Mouse (Mus musculus) myocyte (in vitro differentiated cells): ENCODE results near the gene Slc25a35. TPM values are rescaled to one million over a fixed set of nuclear protein-coding genes. Genes with fewer than 3 reads are reported as not detected.
"Not testable (repeated sequence)": the region's sequence is repeated elsewhere in the genome, so short reads cannot be mapped to it uniquely, and the experiment has no call there.

ENCODE experiments used
- H3K27me3 ChIP-seq: one replicate; pipeline ENCODE4 v1.6.1; 2011; ENCODE audit not compliant: control insufficient read depth, insufficient read depth, insufficient read length
- H3K36me3 ChIP-seq: one replicate; pipeline ENCODE4 v1.6.1; 2011; ENCODE audit not compliant: control insufficient read depth, insufficient read depth
- H3K4me2 ChIP-seq: one replicate; pipeline ENCODE4 v1.6.1; 2011; ENCODE audit warnings: low read depth, control low read depth
- H3K4me3 ChIP-seq: one replicate; pipeline ENCODE4 v1.5.1; 2011; ENCODE audit warnings: mild to moderate bottlenecking, control low read depth, moderate library complexity
- H3K79me2 ChIP-seq: one replicate; pipeline ENCODE4 v1.6.1; 2011; ENCODE audit not compliant: control insufficient read depth, insufficient read depth
- H3ac ChIP-seq: one replicate; pipeline ENCODE4 v1.6.1; 2011; ENCODE audit not compliant: control insufficient read depth, insufficient read length
- CEBPB ChIP-seq: IDR thresholded peaks from 2 replicates; pipeline ENCODE4 v1.6.1; 2011; ENCODE audit warnings: mild to moderate bottlenecking, moderate library complexity; ENCODE audit not compliant: poor library complexity, insufficient read depth, severe bottlenecking
- E2F4 ChIP-seq: IDR thresholded peaks from one replicate; pipeline ENCODE4 v1.6.1; 2011; ENCODE audit warnings: mild to moderate bottlenecking, control low read depth, moderate library complexity; ENCODE audit not compliant: insufficient read depth
- MAX ChIP-seq: IDR thresholded peaks from one replicate; pipeline ENCODE4 v1.6.1; 2011; ENCODE audit warnings: low read depth, mild to moderate bottlenecking, control low read depth
- MYOD1 ChIP-seq, 3 experiments: IDR thresholded peaks; one replicate each; pipeline ENCODE4 v1.6.1; 2011; ENCODE audit warnings: control low read depth in 2 of 3, low read depth in 2 of 3, mild to moderate bottlenecking in 2 of 3, moderate library complexity in 1 of 3; ENCODE audit not compliant: insufficient read length in 2 of 3, control insufficient read depth in 1 of 3
- MYOG ChIP-seq, 3 experiments: IDR thresholded peaks; one replicate each; pipeline ENCODE4 v1.6.1; 2011; ENCODE audit warnings: control low read depth in 2 of 3, low read depth in 2 of 3, mild to moderate bottlenecking in 2 of 3; ENCODE audit not compliant: insufficient read length in 2 of 3, control insufficient read depth in 1 of 3, insufficient read depth in 1 of 3
- POLR2A ChIP-seq: IDR thresholded peaks from one replicate; pipeline ENCODE4 v1.6.1; 2011; ENCODE audit warnings: low read depth, mild to moderate bottlenecking, control low read depth, moderate library complexity; ENCODE audit not compliant: insufficient read length
- POLR2AphosphoS2 ChIP-seq: IDR thresholded peaks from one replicate; pipeline ENCODE4 v1.6.1; 2011; ENCODE audit warnings: low read depth, control low read depth; ENCODE audit not compliant: insufficient read length
- REST ChIP-seq: IDR thresholded peaks from one replicate; pipeline ENCODE4 v1.6.1; 2011; ENCODE audit warnings: mild to moderate bottlenecking, control low read depth, moderate library complexity; ENCODE audit not compliant: insufficient read depth, insufficient read length
- SRF ChIP-seq: IDR thresholded peaks from one replicate; pipeline ENCODE4 v1.6.1; 2011; ENCODE audit warnings: low read depth; ENCODE audit not compliant: control insufficient read depth, insufficient read length
- TCF12 ChIP-seq: IDR thresholded peaks from one replicate; pipeline ENCODE4 v1.6.1; 2011; ENCODE audit warnings: mild to moderate bottlenecking, control low read depth; ENCODE audit not compliant: poor library complexity, insufficient read depth, severe bottlenecking
- TCF3 ChIP-seq: IDR thresholded peaks from one replicate; pipeline ENCODE4 v1.6.1; 2011; ENCODE audit warnings: low read depth, control low read depth; ENCODE audit not compliant: insufficient read length
- USF1 ChIP-seq: IDR thresholded peaks from one replicate; pipeline ENCODE4 v1.6.1; 2011; ENCODE audit warnings: low read depth, mild to moderate bottlenecking, control low read depth, moderate library complexity
- polyA plus RNA-seq: library from polyadenylated mRNA; unstranded; fragments of >200 nt; fragmentation: generic; extraction: Trizol; gene quantifications from one replicate; pipeline ENCODE4 v1.2.1, GENCODE M21; 2012; ENCODE audit warnings: missing spikeins

Gene Slc25a35
- polyA plus RNA-seq, 1 experiment, result 2.3 TPM

DNA sequence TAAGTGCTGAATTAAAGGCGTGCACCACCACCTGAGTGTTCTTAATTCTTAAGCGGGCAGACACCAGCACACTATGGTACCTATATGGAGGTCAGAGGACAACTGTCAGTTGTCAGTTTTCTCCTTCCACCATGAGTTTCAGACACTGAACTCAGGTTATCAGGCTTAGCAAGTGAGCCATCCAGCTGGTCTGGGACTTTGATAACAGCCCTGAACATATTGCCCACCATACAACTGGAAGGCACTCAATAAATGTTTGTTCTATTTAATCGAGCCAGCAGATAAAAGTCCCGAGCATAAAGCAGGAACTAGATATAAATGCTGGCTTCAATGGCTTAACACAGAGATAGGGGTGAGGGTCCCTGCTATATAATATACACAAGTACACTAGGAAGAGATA, 29.1 kb downstream of the Slc25a35 start:
- H3K36me3 ChIP-seq, result peaks cover 43% of the 10 kb centered on the region
- H3K4me2 ChIP-seq, result no peak overlapping the region
- TF ChIP-seq MYOG (IDR thresholded peaks at IDR 0.05; ENCODE audit: control insufficient read depth in 1 of 3, insufficient read depth in 1 of 3, insufficient read length in 2 of 3, low read depth in 2 of 3) (no peak), MAX (no peak), MYOD1 (IDR thresholded peaks at IDR 0.05; ENCODE audit: control insufficient read depth in 1 of 3, insufficient read length in 2 of 3, low read depth in 2 of 3) (no peak), TCF3 (no peak), POLR2AphosphoS2 (no peak), CEBPB (no peak), POLR2A (no peak), REST (no peak), TCF12 (no peak), E2F4 (no peak)
- no peaks in the 10 kb centered on the region for H3K27me3 ChIP-seq
- no peak overlapping the region for H3ac ChIP-seq
- no peak overlapping the region for H3K4me3 ChIP-seq
- no peaks in the 10 kb centered on the region for H3K79me2 ChIP-seq

DNA sequence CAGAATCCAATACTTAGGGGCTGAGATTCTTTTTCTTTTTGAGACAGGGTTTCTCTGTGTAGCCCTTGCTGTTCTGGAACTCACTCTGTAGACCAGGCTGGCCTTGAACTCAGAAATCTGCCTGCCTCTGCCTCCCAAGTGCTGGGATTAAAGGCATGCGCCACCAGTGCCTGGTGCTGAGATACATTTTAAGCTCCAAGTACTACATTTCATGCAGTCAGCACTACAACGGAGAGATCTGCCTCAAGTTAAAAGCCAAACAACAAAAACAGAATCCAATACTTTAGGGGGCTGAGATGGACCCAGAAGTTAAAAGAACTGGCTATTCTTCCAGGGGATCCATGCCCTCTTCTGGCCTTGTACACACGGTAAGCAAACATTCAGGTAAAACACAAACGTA, 34.9 kb downstream of the Slc25a35 start:
- not testable (repeated sequence) for H3K4me3 ChIP-seq, H3K4me2 ChIP-seq, H3ac ChIP-seq, H3K27me3 ChIP-seq
- H3K36me3 ChIP-seq, result peaks cover 19% of the 10 kb centered on the region
- H3K79me2 ChIP-seq, result peaks cover 22% of the 10 kb centered on the region

DNA sequence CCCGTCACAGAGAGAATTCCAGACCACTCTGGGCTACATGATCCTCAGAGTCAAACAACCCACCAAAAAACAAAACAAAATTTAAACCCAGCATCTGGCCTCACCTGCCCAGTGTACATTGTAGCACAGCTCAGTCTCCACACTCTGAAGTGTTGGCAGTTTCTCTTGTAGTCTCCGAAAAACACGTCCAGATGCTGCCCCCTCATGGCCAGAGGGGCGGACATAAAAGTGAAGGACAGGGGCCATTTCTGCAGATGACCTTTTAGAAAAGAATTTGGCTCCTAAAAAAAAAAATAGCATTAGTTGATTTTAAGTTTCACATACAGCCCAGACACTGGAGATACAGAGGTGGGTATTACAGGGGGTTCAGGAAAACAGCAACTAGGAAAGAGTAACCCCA, 35.7 kb downstream of the Slc25a35 start:
- TF ChIP-seq MAX (no peak), TCF12 (no peak), USF1 (no peak), TCF3 (no peak), CEBPB (no peak), MYOG (IDR thresholded peaks at IDR 0.05; ENCODE audit: control insufficient read depth in 1 of 3, insufficient read depth in 1 of 3, insufficient read length in 2 of 3, low read depth in 2 of 3) (no peak), POLR2AphosphoS2 (no peak), POLR2A (no peak), MYOD1 (IDR thresholded peaks at IDR 0.05; ENCODE audit: control insufficient read depth in 1 of 3, insufficient read length in 2 of 3, low read depth in 2 of 3) (no peak), E2F4 (no peak), REST (no peak), SRF (no peak)
- Histone ChIP-seq H3ac (no peak overlapping the region), H3K4me3 (no peak overlapping the region), H3K79me2 (peaks cover 30% of the 10 kb centered on the region), H3K36me3 (peaks cover 12% of the 10 kb centered on the region), H3K4me2 (no peak overlapping the region), H3K27me3 (no peaks in the 10 kb centered on the region)

DNA sequence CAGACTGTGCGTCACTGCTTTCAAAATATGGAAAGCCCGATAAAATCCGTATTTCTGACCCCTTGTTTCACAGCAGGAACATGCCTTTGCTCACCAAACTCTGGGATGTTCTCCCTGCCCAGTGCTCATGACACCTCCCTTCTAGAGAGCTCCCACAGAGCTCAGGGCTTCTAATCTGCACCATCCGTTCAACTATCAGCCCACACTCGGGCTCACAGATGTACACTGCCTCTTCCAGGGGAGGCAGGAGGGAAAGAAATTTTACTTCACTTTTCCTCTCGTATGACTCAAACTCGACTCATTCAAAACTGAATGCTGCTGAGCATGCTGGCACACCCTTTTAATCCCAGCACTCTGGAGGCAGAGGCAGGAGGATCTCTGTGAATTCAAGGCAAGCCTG, 37.3 kb downstream of the Slc25a35 start:
- TF ChIP-seq MYOG (IDR thresholded peaks at IDR 0.05; ENCODE audit: control insufficient read depth in 1 of 3, insufficient read depth in 1 of 3, insufficient read length in 2 of 3, low read depth in 2 of 3), result no peak
- no peak for TF ChIP-seq POLR2AphosphoS2
- TF ChIP-seq MYOD1 (IDR thresholded peaks at IDR 0.05; ENCODE audit: control insufficient read depth in 1 of 3, insufficient read length in 2 of 3, low read depth in 2 of 3), result no peak
- no peak for TF ChIP-seq CEBPB
- no peak for TF ChIP-seq TCF12
- no peak for TF ChIP-seq E2F4
- TF ChIP-seq REST, result no peak
- TF ChIP-seq SRF, result no peak
- TF ChIP-seq POLR2A, result no peak
- no peak for TF ChIP-seq MAX
- no peak for TF ChIP-seq USF1
- no peak overlapping the region for H3K4me2 ChIP-seq
- H3K4me3 ChIP-seq, result no peak overlapping the region
- H3K79me2 ChIP-seq, result peaks cover 30% of the 10 kb centered on the region
- H3K36me3 ChIP-seq, result peaks cover 4% of the 10 kb centered on the region
- no peaks in the 10 kb centered on the region for H3K27me3 ChIP-seq
- H3ac ChIP-seq, result no peak overlapping the region

DNA sequence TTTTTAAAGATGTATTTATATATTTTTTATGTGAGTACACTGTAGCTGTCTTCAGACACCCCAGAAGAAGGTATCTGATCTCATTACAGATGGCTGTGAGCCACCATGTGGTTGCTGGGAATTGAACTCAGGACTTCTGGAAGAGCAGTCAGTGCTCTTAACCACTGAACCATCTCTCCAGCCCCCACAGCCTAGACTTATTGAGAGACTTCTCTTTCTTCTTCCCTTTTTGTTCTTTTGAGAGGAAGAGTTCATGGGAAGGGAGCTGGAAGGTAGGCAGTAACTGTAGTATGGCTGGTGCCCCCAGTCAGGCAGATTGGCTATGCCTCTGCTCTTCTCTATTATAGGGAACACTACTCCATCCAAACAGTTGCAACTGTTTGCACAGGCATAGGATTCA, 38.6 kb downstream of the Slc25a35 start:
- not testable (repeated sequence) for H3K4me2 ChIP-seq, H3K27me3 ChIP-seq, H3K36me3 ChIP-seq, H3ac ChIP-seq, H3K4me3 ChIP-seq
- peaks cover 30% of the 10 kb centered on the region for H3K79me2 ChIP-seq
